Mouse (Mus musculus) large intestine, adult 2 months (tissue): ENCODE measurements around the gene Ocln. TPM values are rescaled to one million over a fixed set of nuclear protein-coding genes. Genes with fewer than 3 reads are reported as not detected.

Source experiments
- DNase-seq: peaks from one replicate; pipeline ENCODE4 v3.0.0-alpha.2; 2012; ENCODE audit warnings: low read depth, low spot score
- WGBS: fragments of 180-500 bp; shearing (Covaris S2); methylation state at CpG from one replicate; pipeline ENCODE4 v1.1.7; 2018; 5-methylcytosine and 5-hydroxymethylcytosine counted together
- polyA plus RNA-seq: library from polyadenylated mRNA; depleted of rRNA; stranded (reverse); fragments of >200 nt; gene quantifications from 2 replicates; pipeline ENCODE4 v1.2.3, GENCODE M21; 2012; rRNA removed

Gene Ocln
- 31.6 and 48.4 TPM in 2 replicates for polyA plus RNA-seq

- peak; percentile 53 for DNase-seq
- WGBS, result under 1% methylated on average over 45 of the region's 45 CpGs
These were observed at the start of gene Ocln for GRCm38 (mm10) chr13:100552369-100553041. TSS of gene Ocln (minus strand) at chr13:100552718.

- WGBS, result 39% methylated on average over 8 of the region's 8 CpGs
- no peak for DNase-seq
These were observed 48.5 kb upstream of the Ocln start for GRCm38 (mm10) chr13:100601034-100601433.

GRCm38 (mm10) chr13:100600317-100600716 is 47.8 kb upstream of the Ocln start:
- WGBS, result 68% methylated on average over 12 of the region's 12 CpGs
- no peak for DNase-seq

- WGBS, result 82% methylated on average over 9 of the region's 9 CpGs
- DNase-seq, result no peak
These were observed 44.8 kb upstream of the Ocln start for GRCm38 (mm10) chr13:100597284-100597683.

- 78% methylated on average over 3 of the region's 3 CpGs for WGBS
- DNase-seq, result no peak
These were observed 43.0 kb upstream of the Ocln start for GRCm38 (mm10) chr13:100595552-100595885.

- WGBS, result 66% methylated on average over 5 of the region's 5 CpGs
- DNase-seq, result no peak
These were observed 42.5 kb upstream of the Ocln start for GRCm38 (mm10) chr13:100594838-100595551.

- no peak for DNase-seq
- WGBS, result 66% methylated on average over 13 of the region's 17 CpGs
These were observed 41.7 kb upstream of the Ocln start for GRCm38 (mm10) chr13:100594041-100594792.

- DNase-seq, result no peak
- 55% methylated on average over 12 of the region's 12 CpGs for WGBS
These were observed 36.1 kb upstream of the Ocln start for GRCm38 (mm10) chr13:100588646-100589045.

GRCm38 (mm10) chr13:100582144-100582543 is 29.6 kb upstream of the Ocln start:
- WGBS, result 36% methylated on average over 6 of the region's 6 CpGs
- no peak for DNase-seq

- 48% methylated on average over 3 of the region's 3 CpGs for WGBS
- DNase-seq, result no peak
These were observed 29.2 kb upstream of the Ocln start for GRCm38 (mm10) chr13:100581701-100582100.

- DNase-seq, result no peak
These were observed 27.4 kb upstream of the Ocln start for GRCm38 (mm10) chr13:100579951-100580350.

GRCm38 (mm10) chr13:100579220-100579619 is 26.7 kb upstream of the Ocln start:
- WGBS, result 15% methylated on average over 3 of the region's 3 CpGs
- no peak for DNase-seq

GRCm38 (mm10) chr13:100575950-100576349 is 23.4 kb upstream of the Ocln start:
- WGBS, result 17% methylated on average over 2 of the region's 2 CpGs
- DNase-seq, result no peak

GRCm38 (mm10) chr13:100570713-100571112 is 18.2 kb upstream of the Ocln start:
- DNase-seq, result no peak
- 75% methylated on average over 2 of the region's 2 CpGs for WGBS

GRCm38 (mm10) chr13:100568359-100568758 is 15.8 kb upstream of the Ocln start:
- 98% methylated on average over 1 of the region's 1 CpGs for whole genome bisulfite sequencing
- no peak for DNase-seq

GRCm38 (mm10) chr13:100559449-100559848 is 6.9 kb upstream of the Ocln start:
- DNase-seq, result no peak
- WGBS, result 88% methylated on average over 9 of the region's 9 CpGs

GRCm38 (mm10) chr13:100557011-100557410 is 4.5 kb upstream of the Ocln start:
- 46% methylated on average over 4 of the region's 4 CpGs for WGBS
- no peak for DNase-seq

GRCm38 (mm10) chr13:100553042-100553437 is 522 bp upstream of the Ocln start:
- WGBS, result 1% methylated on average over 12 of the region's 12 CpGs
- DNase-seq, result no peak

GRCm38 (mm10) chr13:100552009-100552368 is 529 bp downstream of the Ocln start:
- DNase-seq, result no peak
- WGBS, result under 1% methylated on average over 35 of the region's 35 CpGs

GRCm38 (mm10) chr13:100551371-100552008 is 1.0 kb downstream of the Ocln start:
- under 1% methylated on average over 41 of the region's 41 CpGs for WGBS

More at GRCm38 (mm10) chr13:100551371-100552008, 1.0 kb downstream of the Ocln start:
- peak; percentile 45 for DNase-seq
